Mouse (Mus musculus) cerebellum, adult 2 months (tissue): ENCODE data around the gene Gnb2. TPM values are rescaled to one million over a fixed set of nuclear protein-coding genes. Genes with fewer than 3 reads are reported as not detected.

Experiments used
- DNase-seq, 2 experiments: peaks; one replicate each; pipeline ENCODE4 v3.0.0; 2021
- H3K27ac ChIP-seq: fragments of 200-500 bp; 2 replicates; pipeline ENCODE4 v1.5.1; 2012; ENCODE audit warnings: low read length, control low read depth, inconsistent platforms; ENCODE audit not compliant: insufficient read depth
- H3K27me3 ChIP-seq: fragments of 200-500 bp; 2 replicates; pipeline ENCODE4 v1.6.1; 2012; ENCODE audit warnings: inconsistent platforms, mild to moderate bottlenecking, low read length, moderate library complexity; ENCODE audit not compliant: control insufficient read depth, insufficient read depth
- H3K4me1 ChIP-seq: fragments of 200-500 bp; 2 replicates; pipeline ENCODE4 v1.6.1; 2011; ENCODE audit warnings: low read length; ENCODE audit not compliant: control insufficient read depth, insufficient read depth
- H3K4me3 ChIP-seq: fragments of 200-500 bp; replicated peaks from 2 replicates; pipeline ENCODE3; 2011; ENCODE audit warnings: mild to moderate bottlenecking, low read depth, low read length, control low read depth; ENCODE audit not compliant: insufficient read depth
- CTCF ChIP-seq: fragments of 200-500 bp; IDR thresholded peaks from 2 replicates; pipeline ENCODE4 v1.5.1; 2011; ENCODE audit warnings: low read depth, mild to moderate bottlenecking, control low read depth, low read length, moderate library complexity, borderline replicate concordance; ENCODE audit not compliant: insufficient read depth
- POLR2A ChIP-seq: fragments of 200-500 bp; IDR thresholded peaks from 2 replicates; pipeline ENCODE4 v1.6.1; 2011; ENCODE audit warnings: low read length, control low read depth, borderline replicate concordance; ENCODE audit not compliant: insufficient read depth
- WGBS: fragments of 180-500 bp; shearing (Covaris S2); methylation state at CpG from one replicate; pipeline ENCODE4 v1.1.7; 2018; 5-methylcytosine and 5-hydroxymethylcytosine counted together
- polyA plus RNA-seq: library from polyadenylated mRNA; depleted of rRNA; stranded (reverse); fragments of >200 nt; gene quantifications from 2 replicates; pipeline ENCODE4 v1.2.3, GENCODE M21; 2012

The Gnb2 gene
- polyA plus RNA-seq, 1 experiment = 410 TPM

GRCm38 (mm10) chr5:137535318-137535717, 2.0 kb upstream of the Gnb2 start:
- WGBS = 87% methylated on average over 9 of the region's 9 CpGs
- no peaks in the 10 kb centered on the region for H3K27me3 ChIP-seq
- no peak overlapping the region for H3K4me3 ChIP-seq
- H3K4me1 ChIP-seq = peaks cover 15% of the 10 kb centered on the region
- TF ChIP-seq CTCF (no peak), POLR2A (no peak)
- H3K27ac ChIP-seq = no peak overlapping the region
- no peak for DNase-seq

GRCm38 (mm10) chr5:137534762-137535161, 1.5 kb upstream of the Gnb2 start:
- H3K4me3 ChIP-seq = no peak overlapping the region
- H3K27me3 ChIP-seq = no peaks in the 10 kb centered on the region
- TF ChIP-seq POLR2A = no peak
- 95% methylated on average over 3 of the region's 3 CpGs for WGBS
- DNase-seq = no peak
- H3K4me1 ChIP-seq = peaks cover 14% of the 10 kb centered on the region
- no peak overlapping the region for H3K27ac ChIP-seq

GRCm38 (mm10) chr5:137532808-137533116, 548 bp downstream of the Gnb2 start:
- peak overlapping the region; percentile 79 for H3K4me3 ChIP-seq
- TF ChIP-seq POLR2A (no peak), CTCF (no peak)
- WGBS = 0% methylated on average over 12 of the region's 12 CpGs
- peak overlapping the region; percentile 81 for H3K27ac ChIP-seq
- no peaks in the 10 kb centered on the region for H3K27me3 ChIP-seq
- DNase-seq = no peak
- H3K4me1 ChIP-seq = peaks cover 11% of the 10 kb centered on the region

- H3K4me3 ChIP-seq = peak overlapping the region; percentile 79
- peak overlapping the region; percentile 79 for H3K27ac ChIP-seq
- H3K4me1 ChIP-seq = peaks cover 11% of the 10 kb centered on the region
- TF ChIP-seq POLR2A = no peak
- no peak for TF ChIP-seq CTCF
- no peaks in the 10 kb centered on the region for H3K27me3 ChIP-seq
- peak in 1 of 2 experiments; percentile 62 for DNase-seq
- WGBS = under 1% methylated on average over 19 of the region's 19 CpGs
Observed at GRCm38 (mm10) chr5:137532131-137532807, 1.0 kb downstream of the Gnb2 start.

- WGBS = under 1% methylated on average over 50 of the region's 51 CpGs
- H3K27ac ChIP-seq = peak overlapping the region; percentile 79
- no peaks in the 10 kb centered on the region for H3K27me3 ChIP-seq
- H3K4me3 ChIP-seq = peak overlapping the region; percentile 79
- DNase-seq = peak; percentile 71 to 73
- TF ChIP-seq CTCF = no peak
- TF ChIP-seq POLR2A = no peak
- peaks cover 12% of the 10 kb centered on the region for H3K4me1 ChIP-seq
Observed at GRCm38 (mm10) chr5:137531414-137532130, 1.7 kb downstream of the Gnb2 start.

GRCm38 (mm10) chr5:137530588-137531413, 2.5 kb downstream of the Gnb2 start:
- peak; percentile 62 to 70 for DNase-seq
- peaks cover 18% of the 10 kb centered on the region for H3K4me1 ChIP-seq
- H3K27ac ChIP-seq = peak overlapping the region; percentile 68
- H3K27me3 ChIP-seq = no peaks in the 10 kb centered on the region
- under 1% methylated on average over 37 of the region's 46 CpGs for WGBS
- TF ChIP-seq POLR2A (no peak), CTCF (no peak)
- peak overlapping the region; percentile 79 for H3K4me3 ChIP-seq

GRCm38 (mm10) chr5:137530075-137530474, 3.2 kb downstream of the Gnb2 start:
- Histone ChIP-seq H3K4me1 (peaks cover 18% of the 10 kb centered on the region), H3K27ac (peak overlapping the region; percentile 68), H3K27me3 (no peaks in the 10 kb centered on the region), H3K4me3 (peak overlapping the region; percentile 55)
- DNase-seq = peak in 1 of 2 experiments; percentile 23
- 34% methylated on average over 8 of the region's 8 CpGs for WGBS
- no peak for TF ChIP-seq CTCF
